ENCODE assay signal across 8 mouse cellular contexts in the genomic region with DNA sequence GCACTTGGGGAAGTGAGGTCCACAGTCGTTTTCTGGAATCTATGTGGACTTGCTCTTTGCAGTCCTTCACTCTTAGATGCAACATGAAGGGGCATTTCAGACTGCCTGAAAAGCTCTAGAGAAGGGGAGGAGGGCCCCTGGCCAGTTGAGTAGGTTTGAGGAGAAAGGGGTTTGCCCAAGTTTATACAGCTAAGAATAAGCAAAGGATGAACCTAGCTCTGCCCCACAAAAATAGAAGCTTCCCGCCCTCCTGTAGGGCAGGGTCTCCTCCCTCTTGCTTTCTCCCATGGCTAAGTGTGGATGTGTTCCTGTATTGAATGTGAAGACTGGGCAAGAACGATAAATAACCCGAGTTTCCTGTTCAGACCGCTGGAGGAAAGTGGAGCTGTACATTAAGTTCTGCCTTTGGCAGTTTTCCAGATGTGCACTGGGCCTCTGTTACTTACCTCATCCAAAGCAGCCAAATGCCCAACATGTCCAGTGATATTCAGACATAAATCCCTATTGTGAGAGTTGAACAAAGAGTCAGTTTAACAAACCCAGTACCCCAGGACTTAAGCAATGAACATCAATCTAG. TPM values are rescaled to one million over a fixed set of nuclear protein-coding genes. Genes with fewer than 3 reads are reported as not detected.
DNase-seq lines count a peak whose midpoint lies in the region; ATAC-seq and TF ChIP-seq lines count a peak whose summit lies in the region.

No protein-coding gene starts in this region.

- no peaks in the 10 kb centered on the region for H3K9me3 ChIP-seq in heart, postnatal 0 days (replicated peaks; ENCODE audit: control insufficient read depth, low read length)
- no peaks in the 10 kb centered on the region for H3K9me3 ChIP-seq in limb, embryonic 13.5 days

- no peaks in the 10 kb centered on the region for H3K36me3 ChIP-seq in heart, postnatal 0 days (replicated peaks; ENCODE audit: control insufficient read depth, insufficient read depth, low read length)
- no peaks in the 10 kb centered on the region for H3K36me3 ChIP-seq in limb, embryonic 13.5 days

- peak overlapping the region; percentile 70 for H3K27ac ChIP-seq in heart, postnatal 0 days (ENCODE audit: low read depth)
- H3K27ac ChIP-seq in limb, embryonic 13.5 days = peak overlapping the region; percentile 83
- H3K27ac ChIP-seq in olfactory bulb, adult 2 months (ENCODE audit: insufficient read depth, low read depth, low read length) = peak overlapping the region; percentile 4

- no peak for TF ChIP-seq POLR2A in olfactory bulb, adult 2 months (IDR thresholded peaks at IDR 0.05; ENCODE audit: insufficient read depth, low read depth, low read length)

- TF ChIP-seq CTCF in heart, postnatal 0 days (IDR thresholded peaks at IDR 0.05; ENCODE audit: low read depth) = no peak
- no peak for TF ChIP-seq CTCF in olfactory bulb, adult 2 months (IDR thresholded peaks at IDR 0.05; ENCODE audit: insufficient read depth, low read depth, low read length)

- H3K9ac ChIP-seq in heart, postnatal 0 days (replicated peaks; ENCODE audit: low read depth, low read length) = peak overlapping the region; percentile 74
- peak overlapping the region; percentile 86 for H3K9ac ChIP-seq in limb, embryonic 13.5 days

- H3K27me3 ChIP-seq in heart, postnatal 0 days (ENCODE audit: control insufficient read depth, insufficient read depth, low read length) = no peaks in the 10 kb centered on the region
- H3K27me3 ChIP-seq in limb, embryonic 13.5 days = no peaks in the 10 kb centered on the region

- DNase-seq in adrenal gland, postnatal 10 days = peak; percentile 10
- DNase-seq in adrenal gland, postnatal 14 days = no peak
- DNase-seq in embryo, embryonic 10.5 days (ENCODE audit: low spot score) = peak; percentile 72
- DNase-seq in heart, postnatal 0 days (ENCODE audit: low spot score) = peak; percentile 24
- DNase-seq in layer of hippocampus, adult 18-20 months (ENCODE audit: low spot score in 2 of 2) = no peak
- no peak for DNase-seq in cerebellum, adult 11-12 months

- peaks cover 5% of the 10 kb centered on the region for H3K4me1 ChIP-seq in heart, postnatal 0 days (ENCODE audit: control insufficient read depth, insufficient read depth)
- H3K4me1 ChIP-seq in limb, embryonic 13.5 days = peaks cover 20% of the 10 kb centered on the region
- no peaks in the 10 kb centered on the region for H3K4me1 ChIP-seq in olfactory bulb, adult 2 months (ENCODE audit: control insufficient read depth, insufficient read depth, low read length)

- 2% methylated on average over 5 of the region's 5 CpGs for WGBS in heart, postnatal 0 days
- 5% methylated on average over 5 of the region's 5 CpGs for WGBS in limb, embryonic 13.5 days
- 11% methylated on average over 5 of the region's 5 CpGs for WGBS in olfactory bulb, adult 2 months

- H3K4me2 ChIP-seq in heart, postnatal 0 days (ENCODE audit: low read depth, low read length) = peak overlapping the region; percentile 98
- peak overlapping the region; percentile 82 for H3K4me2 ChIP-seq in limb, embryonic 13.5 days (replicated peaks)

- H3K4me3 ChIP-seq in heart, postnatal 0 days (ENCODE audit: low read depth, low read length) = peak overlapping the region; percentile 80
- peak overlapping the region; percentile 73 for H3K4me3 ChIP-seq in limb, embryonic 13.5 days
- H3K4me3 ChIP-seq in olfactory bulb, adult 2 months (ENCODE audit: insufficient read depth, low read depth, low read length) = peak overlapping the region; percentile 69

- no peak for TF ChIP-seq EP300 in heart, postnatal 0 days (IDR thresholded peaks at IDR 0.05; ENCODE audit: low read depth)

- peak; percentile 21; the same call in 1 of the 2 replicates for ATAC-seq in heart, postnatal 0 days (ENCODE audit: insufficient read depth, low read depth)
- ATAC-seq in limb, embryonic 13.5 days (ENCODE audit: low FRiP score, low read depth) = peak; percentile 74

RNA-seq across cellular contexts. Expression of a gene that starts 0.5 kb away (rescaled TPM):
- 1 to 10 TPM; 4.7 to 5.0 TPM for total RNA-seq in adrenal gland, postnatal 10 days (2021)
- total RNA-seq in adrenal gland, postnatal 14 days (2021) = 6.2 and 6.3 TPM in 2 replicates
- total RNA-seq in heart, postnatal 0 days (2014; rRNA removed; ENCODE audit: low replicate concordance) = 5.6 and 8.3 TPM in 2 replicates
- polyA plus RNA-seq in heart, postnatal 0 days (2015; fragmentation: Nextera tagmentation; extraction: Ambion mirVana) = 0.74 and 0.93 TPM in 2 replicates
- 3.0 and 3.8 TPM in 2 replicates for polyA plus RNA-seq in limb, embryonic 13.5 days (2015; fragmentation: Nextera tagmentation; extraction: Ambion mirVana)
- not detected in 2 replicates for polyA plus RNA-seq in olfactory bulb, adult 2 months (2012; ENCODE audit: insufficient read depth, insufficient read length, low replicate concordance, missing spikeins)
- 1 to 10 TPM; 3.0 to 4.0 TPM for total RNA-seq in layer of hippocampus, adult 18-20 months (2021)

Comparison
In these comparisons a context has a peak if more than half of its experiments do, and no peak if none do; other contexts are left out.
1. DNase-seq: peak in adrenal gland, postnatal 10 days (single experiment), embryo, embryonic 10.5 days (single experiment) and heart, postnatal 0 days (single experiment); none in adrenal gland, postnatal 14 days (single experiment), layer of hippocampus, adult 18-20 months (0 of 2) and cerebellum, adult 11-12 months (single experiment).
2. H3K27ac ChIP-seq: peak in every context shown above with its lines; median percentile 83 in limb, embryonic 13.5 days; 70 in heart, postnatal 0 days; 4 in olfactory bulb, adult 2 months.
3. Peak in every context shown above with its lines, with median percentiles within 50 percentile points of each other: H3K4me3 ChIP-seq.